Mouse (Mus musculus): ENCODE data around the gene Rgs6. TPM values are rescaled to one million over a fixed set of nuclear protein-coding genes. Genes with fewer than 3 reads are reported as not detected.

Gene Rgs6
- total and polyA plus RNA-seq, 3 experiments: not detected

DNA sequence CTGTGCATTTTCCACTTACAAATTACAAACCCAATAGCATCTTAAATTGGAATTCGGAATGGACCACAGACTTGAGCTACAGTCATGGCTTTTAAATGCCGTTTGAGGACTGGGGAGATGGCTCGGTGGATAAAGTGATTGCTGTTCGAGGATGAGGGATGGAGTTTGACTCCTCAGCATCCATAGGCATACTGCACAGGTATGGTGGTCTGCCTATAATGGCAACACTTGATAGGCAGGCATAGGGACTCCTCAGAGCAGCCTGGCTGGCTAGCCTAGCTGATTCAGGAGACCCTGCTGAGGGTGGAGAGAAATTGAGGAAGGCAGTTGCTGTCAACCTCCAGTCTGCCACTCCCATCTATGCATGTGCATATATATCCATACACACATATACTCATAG, 188.6 kb downstream of the Rgs6 start:
- H3K9me3 ChIP-seq (replicated peaks; ENCODE audit: low read length): no peaks in the 10 kb centered on the region
- no peak for DNase-seq (ENCODE audit: extremely low read depth)
- no peaks in the 10 kb centered on the region for H3K79me2 ChIP-seq (replicated peaks; ENCODE audit: control insufficient read depth, extremely low read depth, insufficient read depth, poor library complexity, severe bottlenecking)
- no peak overlapping the region for H3K4me3 ChIP-seq (replicated peaks in 1 of 3; ENCODE audit: low read depth in 2 of 3, low read length in 2 of 3, poor library complexity in 1 of 3)
- dilution Hi-C loops (cut with MboI; ENCODE audit: extremely low pct_ligation_motif_present, extremely low pct_unique_long_range_greater_than_20kb, low sequenced_read_pairs) (no loop called here), in situ Hi-C loops (cut with MboI; ENCODE audit: low pct_ligation_motif_present, low pct_unique_long_range_greater_than_20kb, low sequenced_read_pairs) (no loop called here)
- H3K9ac ChIP-seq (ENCODE audit: insufficient read depth, low read depth): no peak overlapping the region
- H3K4me1 ChIP-seq (ENCODE audit: control insufficient read depth in 1 of 2, insufficient read depth in 2 of 2): peaks cover 2 to 9% of the 10 kb centered on the region in 2 experiments; a peak in 3 of 4 replicates
- H3K36me3 ChIP-seq (replicated peaks in 1 of 2; ENCODE audit: control insufficient read depth in 1 of 2, insufficient read depth in 1 of 2, low read length in 1 of 2): no peaks in the 10 kb centered on the region
- H3K27ac ChIP-seq (ENCODE audit: insufficient read depth, low read depth): no peak overlapping the region
- no peak for TF ChIP-seq MAZ (IDR thresholded peaks at IDR 0.05; ENCODE audit: low read depth, low read length)
- H3K4me2 ChIP-seq (ENCODE audit: insufficient read depth, low read depth, poor library complexity, severe bottlenecking): no peak overlapping the region
- no peaks in the 10 kb centered on the region for H3K27me3 ChIP-seq (replicated peaks)

DNA sequence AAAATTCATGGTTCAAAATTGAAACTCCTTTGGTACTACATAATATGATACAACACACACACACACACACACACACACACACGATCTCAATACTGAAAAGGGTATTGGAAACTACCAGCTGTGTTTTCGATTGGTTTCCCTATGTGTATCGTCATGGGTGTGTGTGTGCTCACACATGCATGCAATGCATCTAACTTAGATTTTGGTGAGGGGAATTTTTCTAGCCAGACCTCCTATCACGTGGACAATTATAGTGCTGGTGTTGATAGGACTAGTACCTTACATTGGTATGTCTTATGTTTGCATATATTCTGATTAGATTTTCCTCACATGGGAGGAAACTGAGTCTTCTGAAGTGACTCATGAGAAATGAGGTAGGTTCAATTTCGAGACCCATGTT, 192.8 kb downstream of the Rgs6 start:
- no peak overlapping the region for H3K9ac ChIP-seq (ENCODE audit: insufficient read depth, low read depth)
- no peaks in the 10 kb centered on the region for H3K36me3 ChIP-seq (replicated peaks in 1 of 2; ENCODE audit: control insufficient read depth in 1 of 2, insufficient read depth in 1 of 2, low read length in 1 of 2)
- no peak overlapping the region for H3K4me2 ChIP-seq (ENCODE audit: insufficient read depth, low read depth, poor library complexity, severe bottlenecking)
- no peak for TF ChIP-seq MYC (IDR thresholded peaks at IDR 0.05; ENCODE audit: low read depth, low read length)
- peak; percentile 55; the same call in 1 of the 2 replicates for TF ChIP-seq BHLHE40 (IDR thresholded peaks at IDR 0.05; ENCODE audit: low read depth, low read length)
- DNase-seq (ENCODE audit: extremely low read depth): peak; percentile 33
- H3K4me1 ChIP-seq (ENCODE audit: control insufficient read depth in 1 of 2, insufficient read depth in 2 of 2): peaks cover 2 to 24% of the 10 kb centered on the region in 2 experiments; a peak in 3 of 4 replicates
- H3K27ac ChIP-seq (ENCODE audit: insufficient read depth, low read depth): no peak overlapping the region
- dilution Hi-C loops (cut with MboI; ENCODE audit: extremely low pct_ligation_motif_present, extremely low pct_unique_long_range_greater_than_20kb, low sequenced_read_pairs): no loop called here
- no peak overlapping the region for H3K4me3 ChIP-seq (replicated peaks in 1 of 3; ENCODE audit: low read depth in 2 of 3, low read length in 2 of 3, poor library complexity in 1 of 3)
- no peaks in the 10 kb centered on the region for H3K27me3 ChIP-seq (replicated peaks)
- no peaks in the 10 kb centered on the region for H3K9me3 ChIP-seq (replicated peaks; ENCODE audit: low read length)
- no peaks in the 10 kb centered on the region for H3K79me2 ChIP-seq (replicated peaks; ENCODE audit: control insufficient read depth, extremely low read depth, insufficient read depth, poor library complexity, severe bottlenecking)
- in situ Hi-C loops (cut with MboI; ENCODE audit: low pct_ligation_motif_present, low pct_unique_long_range_greater_than_20kb, low sequenced_read_pairs): no loop called here

DNA sequence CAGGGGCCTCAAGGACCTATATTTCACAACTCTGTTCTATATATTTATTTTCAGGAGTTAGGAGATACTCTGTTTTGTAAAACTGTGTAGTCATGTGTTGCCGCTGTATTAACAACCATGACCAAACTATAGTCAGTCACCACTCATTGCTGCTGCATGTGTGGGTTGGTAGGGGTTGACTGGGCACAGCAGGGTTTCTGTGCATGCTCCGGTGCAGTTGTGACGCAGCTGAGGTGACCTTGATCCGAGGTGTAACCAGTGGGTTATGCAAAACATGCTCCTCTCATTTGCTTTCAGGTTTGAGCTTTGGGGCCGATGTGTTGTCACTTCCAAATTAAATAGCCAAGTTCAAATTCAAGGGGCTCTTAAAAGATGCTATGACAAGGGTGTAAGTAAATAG, 193.3 kb downstream of the Rgs6 start:
- Histone ChIP-seq H3K27me3 (replicated peaks) (no peaks in the 10 kb centered on the region), H3K4me2 (ENCODE audit: insufficient read depth, low read depth, poor library complexity, severe bottlenecking) (no peak overlapping the region), H3K9ac (ENCODE audit: insufficient read depth, low read depth) (no peak overlapping the region), H3K36me3 (replicated peaks in 1 of 2; ENCODE audit: control insufficient read depth in 1 of 2, insufficient read depth in 1 of 2, low read length in 1 of 2) (no peaks in the 10 kb centered on the region), H3K9me3 (replicated peaks; ENCODE audit: low read length) (no peaks in the 10 kb centered on the region), H3K4me3 (replicated peaks in 1 of 3; ENCODE audit: low read depth in 2 of 3, low read length in 2 of 3, poor library complexity in 1 of 3) (no peak overlapping the region), H3K4me1 (ENCODE audit: control insufficient read depth in 1 of 2, insufficient read depth in 2 of 2) (peaks cover 2 to 24% of the 10 kb centered on the region in 2 experiments; a peak in 3 of 4 replicates), H3K27ac (ENCODE audit: insufficient read depth, low read depth) (no peak overlapping the region), H3K79me2 (replicated peaks; ENCODE audit: control insufficient read depth, extremely low read depth, insufficient read depth, poor library complexity, severe bottlenecking) (no peaks in the 10 kb centered on the region)
- DNase-seq (ENCODE audit: extremely low read depth): peak; percentile 72
- TF ChIP-seq MAFK (IDR thresholded peaks at IDR 0.05; ENCODE audit: insufficient replicate concordance, low read length) (no peak), BHLHE40 (IDR thresholded peaks at IDR 0.05; ENCODE audit: low read depth, low read length) (peak; percentile 54; the same call in 1 of the 2 replicates), ETS1 (conservative IDR thresholded peaks at IDR 0.05; ENCODE audit: low read depth, low read length) (peak; percentile 32; the same call in 1 of the 2 replicates)
- in situ Hi-C loops (cut with MboI; ENCODE audit: low pct_ligation_motif_present, low pct_unique_long_range_greater_than_20kb, low sequenced_read_pairs) (no loop called here), dilution Hi-C loops (cut with MboI; ENCODE audit: extremely low pct_ligation_motif_present, extremely low pct_unique_long_range_greater_than_20kb, low sequenced_read_pairs) (no loop called here)

DNA sequence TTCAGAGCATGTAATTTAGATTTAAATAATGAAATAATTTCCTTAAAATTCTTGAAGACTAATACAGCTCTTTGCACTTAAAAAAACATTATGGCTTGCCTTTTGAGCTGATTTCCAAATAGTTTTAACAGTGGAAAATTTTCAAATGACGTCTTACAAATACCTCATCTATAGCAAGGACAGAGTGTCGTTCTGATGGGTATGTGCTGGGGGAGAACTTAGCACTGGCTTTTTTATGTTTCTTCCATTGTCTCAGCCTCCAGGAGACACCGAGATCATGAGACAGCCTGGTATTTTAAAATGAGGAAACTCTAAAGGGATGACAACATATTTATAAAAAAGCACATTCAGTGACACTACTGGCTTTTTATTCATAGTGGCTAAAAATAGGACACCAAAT, 204.0 kb downstream of the Rgs6 start:
- Histone ChIP-seq H3K4me3 (replicated peaks in 1 of 3; ENCODE audit: low read depth in 2 of 3, low read length in 2 of 3, poor library complexity in 1 of 3) (no peak overlapping the region), H3K27ac (ENCODE audit: insufficient read depth, low read depth) (no peak overlapping the region), H3K9ac (ENCODE audit: insufficient read depth, low read depth) (no peak overlapping the region), H3K4me1 (ENCODE audit: control insufficient read depth in 1 of 2, insufficient read depth in 2 of 2) (no peaks in the 10 kb centered on the region), H3K36me3 (replicated peaks in 1 of 2; ENCODE audit: control insufficient read depth in 1 of 2, insufficient read depth in 1 of 2, low read length in 1 of 2) (no peaks in the 10 kb centered on the region), H3K27me3 (replicated peaks) (no peaks in the 10 kb centered on the region), H3K9me3 (replicated peaks; ENCODE audit: low read length) (no peaks in the 10 kb centered on the region), H3K79me2 (replicated peaks; ENCODE audit: control insufficient read depth, extremely low read depth, insufficient read depth, poor library complexity, severe bottlenecking) (no peaks in the 10 kb centered on the region), H3K4me2 (ENCODE audit: insufficient read depth, low read depth, poor library complexity, severe bottlenecking) (no peak overlapping the region)
- TF ChIP-seq UBTF (IDR thresholded peaks at IDR 0.05; ENCODE audit: low read depth, low read length): no peak
- no peak for TF ChIP-seq HCFC1 (IDR thresholded peaks at IDR 0.05; ENCODE audit: low read depth, low read length)
- TF ChIP-seq ZC3H11A (IDR thresholded peaks at IDR 0.05; ENCODE audit: low read depth, low read length): no peak
- no peak for TF ChIP-seq GABPA (IDR thresholded peaks at IDR 0.05; ENCODE audit: insufficient replicate concordance, low read depth, low read length)
- TF ChIP-seq KAT2A (IDR thresholded peaks at IDR 0.05; ENCODE audit: insufficient replicate concordance, low read length): no peak
- in situ Hi-C loops (cut with MboI; ENCODE audit: low pct_ligation_motif_present, low pct_unique_long_range_greater_than_20kb, low sequenced_read_pairs) (no loop called here), dilution Hi-C loops (cut with MboI; ENCODE audit: extremely low pct_ligation_motif_present, extremely low pct_unique_long_range_greater_than_20kb, low sequenced_read_pairs) (no loop called here)
- no peak for DNase-seq (ENCODE audit: extremely low read depth)
